Comparison of ENCODE assay signal across 24 mouse cellular contexts in the genomic region with DNA sequence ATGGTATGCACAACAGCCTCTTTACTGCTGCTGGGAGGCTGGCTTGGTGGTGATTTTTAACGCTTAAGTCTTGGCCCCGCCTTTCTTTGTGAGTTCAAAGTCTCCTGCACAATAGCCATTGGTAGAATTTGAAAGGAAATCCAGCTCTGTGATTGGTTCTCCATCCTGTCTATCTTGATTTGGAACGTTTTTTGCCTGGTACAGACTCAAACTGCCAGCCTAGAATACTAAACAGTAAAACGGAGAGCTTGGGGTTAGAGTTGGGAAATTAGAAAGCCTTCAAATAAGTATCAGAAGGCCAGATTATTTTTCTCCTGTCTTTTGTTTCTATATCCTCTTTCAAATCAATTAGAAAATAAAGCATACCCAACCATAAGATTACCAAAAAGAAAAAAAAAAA. TPM values are rescaled to one million over a fixed set of nuclear protein-coding genes. Genes with fewer than 3 reads are reported as not detected.
A peak's percentile ranks its signal among the peaks of the same experiment; 100 is the strongest.
DNase-seq lines count a peak whose midpoint lies in the region; TF ChIP-seq lines count a peak whose summit lies in the region.
"Had no signal": no experiment of that assay in that cellular context is flagged by ENCODE, and none has a peak within 500 bp of the region (broad histone marks: within the 10 kb centered on the region; RNA-seq: fewer than 3 reads in every experiment).

A gene (minus strand): TSS at position 101 of the 400 bp plus-strand sequence.

- H3K36me3 ChIP-seq in testis, adult 2 months (ENCODE audit: control insufficient read depth, insufficient read depth, low read length), result no peaks in the 10 kb centered on the region
- H3K36me3 ChIP-seq: embryonic facial prominence, embryonic 10.5 days; embryonic facial prominence, embryonic 12.5 days; forebrain, embryonic 15.5 days; G1E had no signal

- no peak for DNase-seq in testis, postnatal 10 days (ENCODE audit: low spot score)
- peak; percentile 9 for DNase-seq in ZHBTc4 (ENCODE audit: low read depth, low spot score)
- DNase-seq in gastrocnemius, postnatal 25 days, result no peak
- DNase-seq in retina, embryonic 14.5 days (ENCODE audit: low spot score), result no peak
- DNase-seq: adrenal gland, adult 8-10 months; adrenal gland, postnatal 14 days; adrenal gland, postnatal 36 days; B cell, adult 2 months; cerebellum, adult 11-12 months; cerebellum, adult 2 months; cerebellum, adult 9-10 months; cerebellum, postnatal 10 days; cerebellum, postnatal 25 days; forebrain, postnatal 0 days had no signal

- TF ChIP-seq CTCF in testis, adult 2 months (IDR thresholded peaks at IDR 0.05; ENCODE audit: control insufficient read depth, insufficient read depth, insufficient replicate concordance, low read depth, low read length), result no peak

- no peak for TF ChIP-seq POLR2A in testis, adult 2 months (IDR thresholded peaks at IDR 0.05; ENCODE audit: control insufficient read depth, low read depth, low read length)

- no peaks in the 10 kb centered on the region for H3K4me1 ChIP-seq in testis, adult 2 months (ENCODE audit: control insufficient read depth, insufficient read depth, low read length)
- H3K4me1 ChIP-seq: embryonic facial prominence, embryonic 10.5 days; embryonic facial prominence, embryonic 12.5 days; forebrain, embryonic 13.5 days; forebrain, embryonic 15.5 days had no signal

- peak within 1 kb of the TSS; percentile 90 for H3K27ac ChIP-seq in testis, adult 2 months (ENCODE audit: control insufficient read depth, insufficient read depth, low read depth, low read length)
- H3K27ac ChIP-seq: embryonic facial prominence, embryonic 10.5 days; embryonic facial prominence, embryonic 12.5 days; forebrain, embryonic 13.5 days; forebrain, embryonic 15.5 days had no signal

- no peaks in the 10 kb centered on the region for H3K27me3 ChIP-seq in testis, adult 2 months (ENCODE audit: control insufficient read depth, insufficient read depth, low read length)
- H3K27me3 ChIP-seq: embryonic facial prominence, embryonic 12.5 days; forebrain, embryonic 13.5 days; forebrain, embryonic 15.5 days; Patski had no signal

- H3K4me3 ChIP-seq in testis, adult 2 months (ENCODE audit: control insufficient read depth, low read depth, low read length), result peak within 1 kb of the TSS; percentile 94
- H3K4me3 ChIP-seq: embryonic facial prominence, embryonic 10.5 days; embryonic facial prominence, embryonic 12.5 days; forebrain, embryonic 13.5 days; forebrain, embryonic 15.5 days had no signal

RNA-seq across cellular contexts. Expression of the gene that starts here (rescaled TPM):
- 452 and 538 TPM in 2 replicates for polyA plus RNA-seq in testis, adult 2 months (2012; rRNA removed)
- not detected for total RNA-seq in gastrocnemius, postnatal 25 days (2021)
- total RNA-seq: adrenal gland, adult 18-20 months; adrenal gland, adult 8-10 months; adrenal gland, postnatal 14 days; adrenal gland, postnatal 36 days; forebrain, postnatal 0 days had no signal
- polyA plus RNA-seq: cerebellum, adult 2 months; cortical plate, adult 2 months; embryonic facial prominence, embryonic 10.5 days; embryonic facial prominence, embryonic 12.5 days; embryonic facial prominence, embryonic 14.5 days; forebrain, embryonic 13.5 days; forebrain, embryonic 15.5 days; forebrain, postnatal 0 days; G1E; Patski had no signal
